Mouse (Mus musculus): Measurements from ENCODE around the gene Adh6b. TPM values are rescaled to one million over a fixed set of nuclear protein-coding genes. Genes with fewer than 3 reads are reported as not detected.
"Not testable (repeated sequence)": the region's sequence is repeated elsewhere in the genome, so short reads cannot be mapped to it uniquely, and the experiment has no call there.

Adh6b gene
- polyA plus RNA-seq, 2 experiments: 0.68 to 1.6 TPM

- H3K4me3 ChIP-seq (replicated peaks; ENCODE audit: low read length): no peak overlapping the region
- no peak overlapping the region for H3K27ac ChIP-seq (replicated peaks; ENCODE audit: low read depth, low read length)
- ATAC-seq (ENCODE audit: low FRiP score, low read depth) (no peak), DNase-seq (ENCODE audit: low spot score) (no peak)
- no peaks in the 10 kb centered on the region for H3K4me1 ChIP-seq (ENCODE audit: control insufficient read depth, insufficient read depth, low read length)
- no peaks in the 10 kb centered on the region for H3K36me3 ChIP-seq (ENCODE audit: control insufficient read depth, insufficient read depth, low read length)
- TF ChIP-seq POLR2A (IDR thresholded peaks at IDR 0.05; ENCODE audit: borderline replicate concordance, extremely low read depth, insufficient read depth, insufficient read length): no peak
- H3K9me3 ChIP-seq (ENCODE audit: control insufficient read depth, low read length): no peaks in the 10 kb centered on the region
- H3K27me3 ChIP-seq (ENCODE audit: control insufficient read depth, insufficient read depth, low read length): no peaks in the 10 kb centered on the region
- H3K4me2 ChIP-seq (replicated peaks; ENCODE audit: low read depth, low read length, severe bottlenecking): no peak overlapping the region
- 89% methylated on average over 4 of the region's 4 CpGs for WGBS
- H3K9ac ChIP-seq (ENCODE audit: low read depth, low read length, severe bottlenecking): no peak overlapping the region
Observed at GRCm38 (mm10) chr3:138360721-138361120, 19.1 kb downstream of the Adh6b start.

- H3K9me3 ChIP-seq (ENCODE audit: control insufficient read depth, low read length): no peaks in the 10 kb centered on the region
- no peak overlapping the region for H3K4me2 ChIP-seq (replicated peaks; ENCODE audit: low read depth, low read length, severe bottlenecking)
- ATAC-seq (ENCODE audit: low FRiP score, low read depth) (no peak), DNase-seq (ENCODE audit: low spot score) (no peak)
- no peaks in the 10 kb centered on the region for H3K4me1 ChIP-seq (ENCODE audit: control insufficient read depth, insufficient read depth, low read length)
- no peak for TF ChIP-seq POLR2A (IDR thresholded peaks at IDR 0.05; ENCODE audit: borderline replicate concordance, extremely low read depth, insufficient read depth, insufficient read length)
- no peak overlapping the region for H3K4me3 ChIP-seq (replicated peaks; ENCODE audit: low read length)
- WGBS: 81% methylated on average over 2 of the region's 2 CpGs
- H3K27me3 ChIP-seq (ENCODE audit: control insufficient read depth, insufficient read depth, low read length): no peaks in the 10 kb centered on the region
- H3K27ac ChIP-seq (replicated peaks; ENCODE audit: low read depth, low read length): no peak overlapping the region
- no peaks in the 10 kb centered on the region for H3K36me3 ChIP-seq (ENCODE audit: control insufficient read depth, insufficient read depth, low read length)
- H3K9ac ChIP-seq (ENCODE audit: low read depth, low read length, severe bottlenecking): no peak overlapping the region
Observed at GRCm38 (mm10) chr3:138362920-138363319, 21.3 kb downstream of the Adh6b start.

- ATAC-seq (ENCODE audit: low FRiP score, low read depth) (no peak), DNase-seq (ENCODE audit: low spot score) (no peak)
- TF ChIP-seq POLR2A (IDR thresholded peaks at IDR 0.05; ENCODE audit: borderline replicate concordance, extremely low read depth, insufficient read depth, insufficient read length): no peak
- Histone ChIP-seq H3K27me3 (ENCODE audit: control insufficient read depth, insufficient read depth, low read length) (no peaks in the 10 kb centered on the region), H3K36me3 (ENCODE audit: control insufficient read depth, insufficient read depth, low read length) (no peaks in the 10 kb centered on the region), H3K9ac (ENCODE audit: low read depth, low read length, severe bottlenecking) (no peak overlapping the region), H3K9me3 (ENCODE audit: control insufficient read depth, low read length) (no peaks in the 10 kb centered on the region), H3K4me1 (ENCODE audit: control insufficient read depth, insufficient read depth, low read length) (no peaks in the 10 kb centered on the region), H3K4me2 (replicated peaks; ENCODE audit: low read depth, low read length, severe bottlenecking) (no peak overlapping the region), H3K4me3 (replicated peaks; ENCODE audit: low read length) (no peak overlapping the region), H3K27ac (replicated peaks; ENCODE audit: low read depth, low read length) (no peak overlapping the region)
- 73% methylated on average over 2 of the region's 2 CpGs for WGBS
Observed at GRCm38 (mm10) chr3:138366181-138366580, 24.6 kb downstream of the Adh6b start.

- DNase-seq (ENCODE audit: low spot score) (no peak), ATAC-seq (ENCODE audit: low FRiP score, low read depth) (no peak)
- Histone ChIP-seq H3K4me1 (ENCODE audit: control insufficient read depth, insufficient read depth, low read length) (no peaks in the 10 kb centered on the region), H3K9ac (ENCODE audit: low read depth, low read length, severe bottlenecking) (no peak overlapping the region), H3K27me3 (ENCODE audit: control insufficient read depth, insufficient read depth, low read length) (no peaks in the 10 kb centered on the region), H3K4me2 (replicated peaks; ENCODE audit: low read depth, low read length, severe bottlenecking) (no peak overlapping the region), H3K36me3 (ENCODE audit: control insufficient read depth, insufficient read depth, low read length) (no peaks in the 10 kb centered on the region), H3K9me3 (ENCODE audit: control insufficient read depth, low read length) (no peaks in the 10 kb centered on the region), H3K4me3 (replicated peaks; ENCODE audit: low read length) (no peak overlapping the region), H3K27ac (replicated peaks; ENCODE audit: low read depth, low read length) (no peak overlapping the region)
- TF ChIP-seq POLR2A (IDR thresholded peaks at IDR 0.05; ENCODE audit: borderline replicate concordance, extremely low read depth, insufficient read depth, insufficient read length): no peak
- 73% methylated on average over 1 of the region's 1 CpGs for WGBS
Observed at GRCm38 (mm10) chr3:138369546-138369945, 28.0 kb downstream of the Adh6b start.

GRCm38 (mm10) chr3:138370289-138370688 is 28.7 kb downstream of the Adh6b start:
- H3K36me3 ChIP-seq (ENCODE audit: control insufficient read depth, insufficient read depth, low read length); H3K27me3 ChIP-seq (ENCODE audit: control insufficient read depth, insufficient read depth, low read length); DNase-seq (ENCODE audit: low spot score); H3K9me3 ChIP-seq (ENCODE audit: control insufficient read depth, low read length); H3K27ac ChIP-seq (replicated peaks; ENCODE audit: low read depth, low read length); H3K4me2 ChIP-seq (replicated peaks; ENCODE audit: low read depth, low read length, severe bottlenecking); ATAC-seq (ENCODE audit: low FRiP score, low read depth); H3K9ac ChIP-seq (ENCODE audit: low read depth, low read length, severe bottlenecking); H3K4me3 ChIP-seq (replicated peaks; ENCODE audit: low read length); H3K4me1 ChIP-seq (ENCODE audit: control insufficient read depth, insufficient read depth, low read length): not testable (repeated sequence)
- 69% methylated on average over 4 of the region's 4 CpGs for WGBS

GRCm38 (mm10) chr3:138373920-138374319 is 32.3 kb downstream of the Adh6b start:
- ATAC-seq (ENCODE audit: low FRiP score, low read depth) (no peak), DNase-seq (ENCODE audit: low spot score) (no peak)
- Histone ChIP-seq H3K4me3 (replicated peaks; ENCODE audit: low read length) (no peak overlapping the region), H3K4me2 (replicated peaks; ENCODE audit: low read depth, low read length, severe bottlenecking) (no peak overlapping the region), H3K27ac (replicated peaks; ENCODE audit: low read depth, low read length) (no peak overlapping the region), H3K27me3 (ENCODE audit: control insufficient read depth, insufficient read depth, low read length) (no peaks in the 10 kb centered on the region), H3K36me3 (ENCODE audit: control insufficient read depth, insufficient read depth, low read length) (no peaks in the 10 kb centered on the region), H3K9me3 (ENCODE audit: control insufficient read depth, low read length) (no peaks in the 10 kb centered on the region), H3K9ac (ENCODE audit: low read depth, low read length, severe bottlenecking) (no peak overlapping the region), H3K4me1 (ENCODE audit: control insufficient read depth, insufficient read depth, low read length) (no peaks in the 10 kb centered on the region)
- WGBS: 82% methylated on average over 4 of the region's 4 CpGs
- no peak for TF ChIP-seq POLR2A (IDR thresholded peaks at IDR 0.05; ENCODE audit: borderline replicate concordance, extremely low read depth, insufficient read depth, insufficient read length)
